Comparison of ENCODE assay signal across 8 mouse cellular contexts in the genomic region with DNA sequence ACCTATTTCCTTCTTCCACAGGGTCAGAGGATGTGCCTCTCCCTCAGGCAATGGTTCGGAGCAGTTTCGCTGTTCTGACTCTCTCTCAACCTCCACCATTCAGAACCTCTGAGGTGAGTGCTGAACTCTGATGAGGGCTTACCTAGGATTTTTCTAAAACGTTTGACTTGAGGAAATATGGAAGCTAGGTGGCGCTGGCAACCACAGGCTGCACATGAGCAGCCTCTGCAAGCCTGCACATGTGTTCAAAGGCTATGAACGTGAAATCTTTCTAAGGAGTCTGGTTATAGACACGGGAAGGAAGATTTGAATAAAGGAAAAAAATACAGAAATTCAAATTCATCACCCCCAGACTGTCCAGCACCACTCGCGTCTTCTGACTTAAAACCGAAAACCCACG.
A peak's percentile ranks its signal among the peaks of the same experiment; 100 is the strongest.
DNase-seq lines count a peak whose midpoint lies in the region; ATAC-seq and TF ChIP-seq lines count a peak whose summit lies in the region.

No protein-coding gene starts in this region.

- no peaks in the 10 kb centered on the region for H3K9me3 ChIP-seq in intestine, embryonic 14.5 days (ENCODE audit: control insufficient read depth, low read length)
- H3K9me3 ChIP-seq in intestine, embryonic 15.5 days = no peaks in the 10 kb centered on the region
- no peaks in the 10 kb centered on the region for H3K9me3 ChIP-seq in embryonic facial prominence, embryonic 13.5 days
- no peaks in the 10 kb centered on the region for H3K9me3 ChIP-seq in hindbrain, embryonic 16.5 days (ENCODE audit: control insufficient read depth, low read length)

- H3K9ac ChIP-seq in intestine, embryonic 14.5 days (ENCODE audit: low read length) = no peak overlapping the region
- H3K9ac ChIP-seq in intestine, embryonic 15.5 days = no peak overlapping the region
- H3K9ac ChIP-seq in embryonic facial prominence, embryonic 13.5 days = no peak overlapping the region
- H3K9ac ChIP-seq in hindbrain, embryonic 16.5 days (ENCODE audit: low read depth, low read length) = no peak overlapping the region

- TF ChIP-seq CTCF in left cerebral cortex, adult 2 months (IDR thresholded peaks at IDR 0.05) = peak; percentile 88

- H3K36me3 ChIP-seq in intestine, embryonic 14.5 days (ENCODE audit: control insufficient read depth, insufficient read depth, low read length) = no peaks in the 10 kb centered on the region
- H3K36me3 ChIP-seq in intestine, embryonic 15.5 days = no peaks in the 10 kb centered on the region
- H3K36me3 ChIP-seq in embryonic facial prominence, embryonic 13.5 days = no peaks in the 10 kb centered on the region
- H3K36me3 ChIP-seq in hindbrain, embryonic 16.5 days (ENCODE audit: control insufficient read depth, insufficient read depth, low read length) = no peaks in the 10 kb centered on the region

- no peaks in the 10 kb centered on the region for H3K4me1 ChIP-seq in intestine, embryonic 14.5 days (replicated peaks; ENCODE audit: control insufficient read depth, insufficient read depth, low read length)
- no peaks in the 10 kb centered on the region for H3K4me1 ChIP-seq in intestine, embryonic 15.5 days (replicated peaks)
- H3K4me1 ChIP-seq in embryonic facial prominence, embryonic 13.5 days = peaks cover 4% of the 10 kb centered on the region; the same call in 1 of the 2 replicates
- no peaks in the 10 kb centered on the region for H3K4me1 ChIP-seq in hindbrain, embryonic 16.5 days (ENCODE audit: control insufficient read depth, insufficient read depth, low read depth, low read length)

- ATAC-seq in intestine, embryonic 14.5 days (replicated peaks; ENCODE audit: low FRiP score, low TSS enrichment, low read depth) = no peak
- no peak for ATAC-seq in intestine, embryonic 15.5 days
- 0 out of 2 replicates have a peak, but pooled peaks have one; percentile 32 for ATAC-seq in embryonic facial prominence, embryonic 13.5 days (ENCODE audit: insufficient number of reproducible peaks, insufficient read depth, low FRiP score, low TSS enrichment, low read depth)
- 0 out of 2 replicates have a peak, but pooled peaks have one; percentile 58 for ATAC-seq in hindbrain, embryonic 16.5 days
- ATAC-seq in inflammation-experienced regulatory T-cells, adult 6 months = no peak

- H3K27ac ChIP-seq in intestine, embryonic 14.5 days (ENCODE audit: low read depth) = no peak overlapping the region
- no peak overlapping the region for H3K27ac ChIP-seq in intestine, embryonic 15.5 days
- no peak overlapping the region for H3K27ac ChIP-seq in embryonic facial prominence, embryonic 13.5 days
- H3K27ac ChIP-seq in hindbrain, embryonic 16.5 days (ENCODE audit: low read depth, low read length) = no peak overlapping the region
- no peak overlapping the region for H3K27ac ChIP-seq in left cerebral cortex, adult 2 months

- no peaks in the 10 kb centered on the region for H3K27me3 ChIP-seq in intestine, embryonic 14.5 days (replicated peaks; ENCODE audit: control insufficient read depth, insufficient read depth, low read length)
- H3K27me3 ChIP-seq in intestine, embryonic 15.5 days (replicated peaks) = no peaks in the 10 kb centered on the region
- no peaks in the 10 kb centered on the region for H3K27me3 ChIP-seq in embryonic facial prominence, embryonic 13.5 days
- H3K27me3 ChIP-seq in hindbrain, embryonic 16.5 days (replicated peaks; ENCODE audit: control insufficient read depth, insufficient read depth, low read length) = no peaks in the 10 kb centered on the region

- DNase-seq in intestine, embryonic 14.5 days (ENCODE audit: low spot score) = peak; percentile 62
- peak; percentile 55 for DNase-seq in ZHBTc4 (ENCODE audit: low read depth, low spot score)
- peak; percentile 61 to 64 for DNase-seq in left cerebral cortex, adult 2 months (ENCODE audit: extremely low spot score in 1 of 2, low spot score in 2 of 2)
- DNase-seq in naive thymus-derived CD4-positive, alpha-beta T cell, adult 2 months (ENCODE audit: low read depth) = peak; percentile 10

- H3K4me3 ChIP-seq in intestine, embryonic 14.5 days (ENCODE audit: low read depth, low read length) = no peak overlapping the region
- no peak overlapping the region for H3K4me3 ChIP-seq in intestine, embryonic 15.5 days (replicated peaks)
- H3K4me3 ChIP-seq in embryonic facial prominence, embryonic 13.5 days = no peak overlapping the region
- no peak overlapping the region for H3K4me3 ChIP-seq in hindbrain, embryonic 16.5 days (ENCODE audit: low read length)
- no peak overlapping the region for H3K4me3 ChIP-seq in left cerebral cortex, adult 2 months

- 55% methylated on average over 10 of the region's 10 CpGs for WGBS in intestine, embryonic 14.5 days
- 52% methylated on average over 10 of the region's 10 CpGs for WGBS in intestine, embryonic 15.5 days
- WGBS in embryonic facial prominence, embryonic 13.5 days = 43% methylated on average over 10 of the region's 10 CpGs
- WGBS in hindbrain, embryonic 16.5 days = 55% methylated on average over 10 of the region's 10 CpGs

- intact Hi-C loops in left cerebral cortex, adult 2 months (cut with DNase I) = loop anchor here (2.0 to 5.0 kb wide), 4 partner anchors 470 to 950 kb away; no protein-coding TSS in a partner anchor

- no peak overlapping the region for H3K4me2 ChIP-seq in intestine, embryonic 14.5 days (ENCODE audit: low read length)
- no peak overlapping the region for H3K4me2 ChIP-seq in intestine, embryonic 15.5 days (replicated peaks)
- no peak overlapping the region for H3K4me2 ChIP-seq in embryonic facial prominence, embryonic 13.5 days
- no peak overlapping the region for H3K4me2 ChIP-seq in hindbrain, embryonic 16.5 days (ENCODE audit: low read length)

Comparison
In these comparisons a context has a peak if more than half of its experiments do, and no peak if none do; other contexts are left out.
1. ATAC-seq: peak in embryonic facial prominence, embryonic 13.5 days (single experiment) and hindbrain, embryonic 16.5 days (single experiment); none in intestine, embryonic 14.5 days (single experiment), intestine, embryonic 15.5 days (single experiment) and inflammation-experienced regulatory T-cells, adult 6 months (single experiment).
2. DNase-seq: peak in every context shown above with its lines; median percentile 62 in left cerebral cortex, adult 2 months; 62 in intestine, embryonic 14.5 days; 55 in ZHBTc4; 10 in naive thymus-derived CD4-positive, alpha-beta T cell, adult 2 months.